Mouse (Mus musculus) liver, adult (tissue): ENCODE measurements around the gene Idh3a.

Source experiments
- GATA4 ChIP-seq: IDR thresholded peaks from 2 replicates; pipeline ENCODE4 v1.6.1; 2014; ENCODE audit warnings: mild to moderate bottlenecking, low read length; ENCODE audit not compliant: insufficient replicate concordance

The Idh3a gene

DNA sequence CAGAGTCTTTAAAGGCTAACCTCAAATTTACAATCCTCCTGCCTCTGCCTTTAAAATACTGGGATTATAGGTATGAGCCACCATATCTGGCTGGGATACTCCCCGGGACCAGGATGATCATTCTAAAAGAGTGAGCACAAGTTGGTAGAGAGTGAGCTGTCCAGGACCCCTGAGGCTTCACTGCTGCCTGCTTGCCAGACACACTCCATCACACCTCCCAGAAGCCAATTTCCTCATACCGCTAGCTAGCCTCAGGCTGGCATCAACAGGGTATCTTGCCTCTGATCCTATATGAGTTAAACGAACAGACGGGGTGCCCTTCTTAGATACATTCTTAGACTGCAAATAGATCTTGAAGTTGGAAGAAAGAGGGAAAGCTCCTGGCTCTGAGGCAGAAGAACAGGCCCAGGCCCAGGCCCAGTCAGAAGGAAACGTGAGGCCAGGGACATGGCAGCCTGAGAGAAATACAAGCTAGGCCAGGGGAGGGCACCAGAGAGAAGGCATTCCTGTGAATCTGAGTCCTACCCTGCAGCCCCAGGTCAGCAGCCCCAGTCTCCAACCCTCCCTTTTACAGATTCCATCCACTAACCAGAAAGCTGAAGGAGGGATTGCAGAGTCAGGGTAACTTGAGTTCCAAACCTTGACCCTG lies 43.6 kb downstream of the Idh3a start:
- TF ChIP-seq GATA4 = no peak

DNA sequence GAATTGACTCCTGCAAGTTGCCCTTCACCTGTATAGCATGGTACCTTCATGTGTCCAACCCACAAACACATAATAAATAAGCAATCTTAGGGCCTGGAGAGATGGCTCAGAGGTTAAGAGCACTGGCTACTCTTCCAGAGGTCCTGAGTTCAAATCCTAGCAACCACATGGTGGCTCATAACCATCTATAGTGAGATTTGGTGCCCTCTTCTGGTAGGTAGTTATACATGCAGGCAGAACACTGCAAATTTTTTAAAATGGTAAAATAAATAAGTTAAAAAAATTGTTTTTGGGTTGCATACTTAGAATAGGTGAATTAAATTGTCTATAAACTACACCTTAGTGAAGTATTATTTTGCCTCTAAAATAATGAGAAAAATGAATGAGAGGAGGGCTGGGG lies 44.8 kb downstream of the Idh3a start:
- no peak for TF ChIP-seq GATA4

DNA sequence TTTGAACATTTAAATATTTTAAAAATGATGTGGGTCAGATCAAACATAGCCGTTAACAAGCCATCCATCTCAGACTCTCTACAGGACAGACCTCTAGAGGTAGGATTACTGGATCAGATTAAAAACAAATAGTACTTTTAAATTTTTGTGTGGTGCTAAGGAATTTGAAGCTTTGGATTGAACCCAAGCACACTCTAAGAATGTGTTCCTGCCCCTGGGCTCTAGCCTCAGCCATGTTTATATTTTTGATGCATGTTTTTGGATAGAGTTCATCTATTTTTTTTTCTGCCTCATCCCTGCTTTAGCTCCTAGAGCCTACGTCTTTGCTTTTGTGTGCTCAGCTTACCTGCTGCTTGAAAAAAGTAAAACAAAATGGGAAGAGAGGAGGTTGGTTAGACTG lies 47.3 kb downstream of the Idh3a start:
- no peak for TF ChIP-seq GATA4

DNA sequence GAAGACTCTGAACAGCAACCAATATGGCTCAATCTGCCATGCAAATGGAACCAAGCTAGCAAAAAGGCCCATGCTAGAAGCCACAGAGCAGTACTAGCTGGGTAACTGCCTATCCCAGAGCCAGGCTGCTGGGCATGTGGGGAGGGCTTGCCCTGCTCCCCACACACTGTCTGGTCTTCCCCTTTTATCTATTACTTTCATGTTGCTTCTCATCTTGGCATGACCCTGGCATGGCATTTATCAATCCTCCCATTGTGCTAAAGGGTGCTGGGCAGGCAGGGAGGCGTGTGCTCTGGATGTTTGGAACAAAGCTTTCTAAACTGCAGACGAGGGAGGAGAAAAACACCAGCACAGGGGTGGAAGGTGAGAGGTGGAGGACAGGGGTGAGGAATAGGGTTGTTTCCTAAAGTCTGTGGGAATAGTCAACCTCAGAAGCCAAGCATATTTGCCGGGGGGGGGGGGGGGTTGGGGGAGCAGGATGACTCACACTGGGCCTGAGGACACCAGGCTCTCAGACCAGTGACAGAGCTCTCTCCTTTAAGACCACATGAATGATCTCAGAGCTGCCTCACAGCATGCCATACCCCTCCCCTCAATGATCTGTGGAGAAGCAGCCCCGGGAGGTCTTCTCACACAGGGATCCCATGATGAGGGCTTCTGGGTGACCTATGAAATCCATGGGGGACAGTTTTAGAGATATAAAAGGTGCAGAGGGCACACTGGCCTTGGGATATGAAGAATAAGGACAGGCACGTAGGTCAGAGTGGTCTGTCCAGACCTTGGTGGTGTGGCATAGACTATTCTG lies 51.6 kb downstream of the Idh3a start:
- TF ChIP-seq GATA4 = no peak

DNA sequence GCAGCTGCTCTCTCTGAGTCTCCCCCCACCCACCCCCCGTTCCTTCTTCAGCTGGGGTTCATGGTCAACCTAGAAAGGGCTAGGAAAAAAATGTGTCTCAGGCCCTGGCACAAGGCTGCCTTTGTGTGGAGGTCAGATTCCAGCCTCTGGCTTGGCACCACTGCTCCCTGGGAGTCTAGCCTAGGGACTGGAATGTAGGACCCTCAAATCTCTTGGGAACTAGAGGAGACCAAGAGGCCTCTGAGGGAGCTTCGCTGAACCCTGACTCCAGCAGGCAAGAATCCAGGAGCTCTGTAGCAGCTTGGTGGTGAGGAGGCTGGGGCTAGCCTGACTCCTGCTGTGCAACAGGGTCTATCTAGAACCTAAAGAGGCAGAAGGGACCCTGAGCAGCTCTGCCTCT lies 53.1 kb downstream of the Idh3a start:
- no peak for TF ChIP-seq GATA4

DNA sequence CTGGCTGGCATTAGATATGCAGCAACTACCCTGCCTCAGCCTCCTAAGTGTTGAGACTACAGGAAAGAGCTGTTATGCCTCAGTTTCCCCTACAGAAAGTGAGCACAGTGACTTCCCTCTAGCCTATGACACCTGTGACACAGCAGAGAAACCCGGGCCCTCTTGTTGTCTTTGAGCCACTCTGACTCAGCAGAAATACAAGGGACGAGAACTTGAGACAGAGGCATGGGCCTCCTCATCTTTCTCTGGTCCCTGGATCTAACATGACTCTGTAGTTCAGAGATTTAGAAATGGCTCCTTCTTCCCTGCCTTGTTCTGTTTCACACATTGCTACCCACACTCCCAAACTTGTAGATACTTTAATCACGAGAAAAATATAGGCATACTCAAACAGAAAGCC lies 55.4 kb downstream of the Idh3a start:
- TF ChIP-seq GATA4 = no peak

DNA sequence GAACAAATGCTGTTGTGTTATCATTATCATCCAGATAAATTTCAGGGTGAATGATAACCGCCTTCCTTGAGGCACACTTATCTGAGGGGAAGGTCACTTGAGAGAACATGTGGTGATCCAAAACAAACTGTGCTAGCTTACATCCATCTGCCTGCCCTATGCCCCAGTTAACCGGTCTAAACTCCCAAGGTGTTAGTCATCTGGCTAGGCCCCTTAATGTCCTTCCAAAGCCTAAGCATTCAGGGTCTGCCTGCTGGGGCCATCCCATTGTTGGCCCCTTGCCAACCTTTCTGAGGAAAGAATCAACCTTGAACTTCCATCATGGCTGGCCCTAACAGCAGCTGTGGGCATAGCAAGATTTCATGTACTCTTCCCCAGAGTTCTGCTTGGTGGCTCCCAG lies 56.0 kb downstream of the Idh3a start:
- TF ChIP-seq GATA4 = no peak

DNA sequence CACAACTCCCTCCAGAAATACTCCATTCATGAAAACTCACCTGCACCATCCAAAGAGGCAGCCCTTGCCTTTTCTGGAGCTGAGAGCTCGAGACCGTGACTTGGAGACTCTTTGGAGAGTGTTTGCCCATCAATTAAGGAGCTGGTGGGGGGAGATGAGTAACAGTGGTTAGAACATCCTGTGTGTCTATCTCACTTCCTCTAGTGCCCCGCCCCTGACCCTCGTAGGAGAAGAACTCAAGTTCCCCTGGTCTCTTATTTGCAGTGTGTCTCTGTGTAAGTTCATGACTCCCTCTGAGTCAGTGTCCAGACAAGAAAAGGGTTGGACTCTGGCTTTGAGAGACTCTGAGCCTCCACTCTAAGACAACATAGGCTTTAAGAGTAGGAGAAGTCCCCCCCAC lies 56.4 kb downstream of the Idh3a start:
- TF ChIP-seq GATA4 = no peak

DNA sequence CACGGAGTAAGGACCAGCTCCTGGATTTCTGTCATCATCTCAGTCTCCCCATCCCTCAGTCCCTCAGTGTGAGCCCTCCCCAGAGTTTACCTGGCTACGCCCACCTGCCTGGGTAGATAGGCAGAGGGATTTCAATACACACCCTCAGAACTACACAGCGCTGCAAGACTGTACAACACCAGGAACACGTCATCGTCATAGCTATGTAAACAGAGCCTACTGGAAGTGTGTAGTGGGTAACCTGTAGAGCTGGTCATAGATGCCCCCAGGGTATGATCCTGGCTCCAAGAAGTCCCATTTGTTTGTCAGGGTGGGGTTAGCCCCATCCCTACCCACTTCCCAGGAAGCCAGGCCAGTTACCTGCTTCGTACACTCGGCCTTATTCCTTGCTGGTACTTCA lies 57.0 kb downstream of the Idh3a start:
- TF ChIP-seq GATA4 = no peak

DNA sequence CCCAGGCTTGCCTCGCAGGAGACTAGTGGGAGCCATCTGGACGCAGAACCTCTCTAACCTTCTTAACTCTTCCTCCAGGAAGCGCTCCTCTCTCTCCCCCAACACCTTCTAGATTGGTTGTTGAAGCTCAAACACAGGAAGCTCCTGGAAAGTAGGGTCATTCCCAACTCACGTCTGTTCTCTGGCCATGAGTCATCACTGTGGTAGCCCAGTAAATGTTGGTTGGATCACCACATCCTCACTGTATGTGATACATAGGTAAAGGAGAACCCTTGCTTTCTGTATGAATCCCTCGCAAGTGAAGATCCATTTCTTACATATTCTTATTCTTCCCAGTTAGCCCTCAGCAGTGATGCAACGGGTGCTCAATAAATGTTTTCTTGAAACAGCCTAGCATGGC lies 59.4 kb downstream of the Idh3a start:
- TF ChIP-seq GATA4 = no peak

DNA sequence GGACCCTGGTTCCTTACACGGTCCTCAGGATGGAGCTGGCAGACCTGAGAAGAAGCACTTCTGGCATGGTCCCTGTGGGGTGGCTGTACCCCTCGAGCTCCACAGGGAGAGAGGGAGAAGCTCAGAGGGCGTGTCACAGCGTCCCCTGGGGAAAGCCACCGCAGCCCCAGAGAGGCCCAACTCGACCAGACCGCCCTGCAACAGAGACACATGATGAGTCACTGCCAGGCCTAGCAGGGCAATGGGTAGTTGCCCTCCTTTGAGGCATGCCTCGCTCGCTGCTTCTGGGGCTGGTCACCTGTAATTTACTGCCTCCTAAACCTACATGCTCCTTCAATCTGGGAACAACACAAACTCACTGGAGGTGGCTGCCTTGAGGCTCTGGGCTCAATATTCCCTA lies 60.1 kb downstream of the Idh3a start:
- TF ChIP-seq GATA4 = no peak

DNA sequence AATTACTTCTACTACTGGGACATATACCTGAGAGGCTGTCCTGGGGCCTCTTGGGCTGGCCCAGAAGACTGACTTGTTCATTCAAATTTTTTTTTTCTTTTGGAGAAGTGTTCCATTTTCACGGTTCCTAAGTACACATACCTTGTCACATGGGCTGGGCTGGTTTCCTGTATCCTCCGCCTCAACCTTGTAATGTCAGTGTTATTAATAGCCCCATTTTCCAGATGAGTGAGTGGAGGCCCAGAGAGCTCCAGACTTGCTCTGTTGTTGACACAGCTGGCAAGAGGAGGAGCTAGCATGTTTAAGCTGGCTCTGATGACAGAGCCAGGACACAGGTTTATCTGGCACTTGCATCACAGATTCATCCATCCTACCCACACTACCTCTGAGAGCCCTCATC lies 61.3 kb downstream of the Idh3a start:
- no peak for TF ChIP-seq GATA4

DNA sequence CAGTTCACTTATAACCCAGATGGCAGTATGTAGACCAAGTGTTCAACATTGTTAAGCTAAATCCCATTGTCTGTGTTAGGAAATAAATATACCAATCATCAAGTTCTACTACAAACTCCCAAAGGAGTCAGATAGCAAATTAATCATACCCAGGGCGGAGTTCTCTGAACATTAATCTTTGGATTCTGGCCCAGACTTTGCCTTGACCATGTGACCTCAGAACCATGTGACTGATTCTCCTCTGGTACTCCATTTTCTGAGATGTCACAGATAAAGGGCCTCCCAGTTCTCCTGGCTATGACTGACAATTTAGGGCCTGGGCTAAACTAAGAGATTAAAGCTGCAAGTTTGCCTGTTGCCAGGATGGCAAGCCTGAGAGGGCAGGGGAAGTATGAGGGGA lies 63.2 kb downstream of the Idh3a start:
- no peak for TF ChIP-seq GATA4

DNA sequence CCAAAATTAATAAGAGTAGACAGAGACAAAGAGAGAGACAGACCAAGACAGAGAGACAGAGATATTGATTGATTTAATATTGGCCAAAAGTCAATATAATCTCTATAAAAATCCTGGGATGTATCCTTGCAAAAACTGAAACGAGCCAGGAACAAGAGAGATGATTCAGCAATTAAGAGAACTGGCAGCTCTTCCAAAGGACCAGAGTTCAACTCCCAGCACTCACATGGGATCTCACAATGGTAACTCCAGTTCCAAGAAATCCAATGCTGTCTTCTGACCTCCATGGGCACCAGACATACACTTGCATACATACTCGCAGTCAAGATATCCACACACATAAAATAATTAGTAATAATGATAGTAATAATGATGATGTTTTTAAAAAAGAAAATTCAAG lies 66.6 kb downstream of the Idh3a start:
- TF ChIP-seq GATA4 = no peak
